Mouse (Mus musculus): ENCODE results near the gene Pakap. TPM values are rescaled to one million over a fixed set of nuclear protein-coding genes. Genes with fewer than 3 reads are reported as not detected.

The Pakap gene
- polyA plus RNA-seq, 1 experiment: not detected

DNA sequence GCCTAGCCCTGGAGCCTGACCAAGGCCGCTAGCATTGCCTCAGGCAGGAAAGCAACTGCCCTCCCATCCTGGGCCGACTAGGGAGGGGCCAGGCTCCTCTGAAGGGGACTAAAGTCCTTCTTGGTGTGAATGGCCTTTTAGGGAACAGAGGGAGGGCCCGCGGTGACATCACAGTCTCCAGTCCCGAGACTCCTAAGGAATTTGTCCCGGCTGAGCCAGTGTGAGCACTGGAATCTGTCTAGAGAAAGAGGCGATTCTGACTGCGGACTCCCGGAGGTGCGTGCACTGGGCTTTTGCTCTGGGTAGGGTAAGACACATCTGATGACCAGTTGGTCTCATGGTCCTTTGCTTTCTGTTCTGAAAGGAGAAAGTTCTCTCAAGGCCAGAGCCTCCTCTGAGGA lies 277.1 kb downstream of the Pakap start:
- Histone ChIP-seq H3K4me3 (replicated peaks) (no peak overlapping the region), H3K9me3 (ENCODE audit: control insufficient read depth, low read length) (no peaks in the 10 kb centered on the region), H3K27me3 (ENCODE audit: control insufficient read depth) (no peaks in the 10 kb centered on the region), H3K4me1 (ENCODE audit: control insufficient read depth) (no peaks in the 10 kb centered on the region), H3K36me3 (ENCODE audit: control insufficient read depth) (no peaks in the 10 kb centered on the region)
- TF ChIP-seq GATA1 (IDR thresholded peaks at IDR 0.05; ENCODE audit: low read length) (no peak), TAL1 (IDR thresholded peaks at IDR 0.05; ENCODE audit: low read length) (no peak)

- Histone ChIP-seq H3K9me3 (ENCODE audit: control insufficient read depth, low read length) (no peaks in the 10 kb centered on the region), H3K4me1 (ENCODE audit: control insufficient read depth) (no peaks in the 10 kb centered on the region), H3K27me3 (ENCODE audit: control insufficient read depth) (no peaks in the 10 kb centered on the region), H3K4me3 (replicated peaks) (no peak overlapping the region), H3K36me3 (ENCODE audit: control insufficient read depth) (no peaks in the 10 kb centered on the region)
- TF ChIP-seq GATA1 (IDR thresholded peaks at IDR 0.05; ENCODE audit: low read length) (no peak), TAL1 (IDR thresholded peaks at IDR 0.05; ENCODE audit: low read length) (no peak)
These were observed 277.7 kb downstream of the Pakap start for GRCm38 (mm10) chr4:57845541-57846210.

GRCm38 (mm10) chr4:57846381-57846990 lies 278.5 kb downstream of the Pakap start:
- no peaks in the 10 kb centered on the region for H3K4me1 ChIP-seq (ENCODE audit: control insufficient read depth)
- no peak overlapping the region for H3K4me3 ChIP-seq (replicated peaks)
- no peaks in the 10 kb centered on the region for H3K36me3 ChIP-seq (ENCODE audit: control insufficient read depth)
- no peaks in the 10 kb centered on the region for H3K27me3 ChIP-seq (ENCODE audit: control insufficient read depth)
- H3K9me3 ChIP-seq (ENCODE audit: control insufficient read depth, low read length): no peaks in the 10 kb centered on the region
- TF ChIP-seq TAL1 (IDR thresholded peaks at IDR 0.05; ENCODE audit: low read length) (no peak), GATA1 (IDR thresholded peaks at IDR 0.05; ENCODE audit: low read length) (no peak)

GRCm38 (mm10) chr4:57846991-57847422 lies 279.0 kb downstream of the Pakap start:
- Histone ChIP-seq H3K36me3 (ENCODE audit: control insufficient read depth) (no peaks in the 10 kb centered on the region), H3K4me3 (replicated peaks) (no peak overlapping the region)

DNA sequence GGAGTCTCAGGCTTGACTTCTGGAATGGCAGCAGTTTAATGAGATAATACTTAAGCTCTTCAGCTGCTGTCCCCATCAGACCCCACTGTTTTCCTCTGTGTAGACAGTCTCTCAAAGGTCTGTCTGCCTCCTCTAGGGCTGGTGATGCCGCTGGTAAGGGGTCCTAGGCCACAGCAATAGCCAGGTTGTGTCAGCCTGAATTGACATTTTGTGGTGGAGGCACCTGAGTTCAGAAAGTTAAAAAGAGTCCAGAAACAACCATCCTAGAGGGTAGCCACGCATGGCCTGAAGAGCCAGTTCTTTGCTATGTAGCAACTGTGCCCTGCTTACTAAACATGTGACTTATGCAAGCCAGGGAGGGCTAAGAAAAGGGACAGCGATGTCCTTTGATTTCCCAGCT lies 279.7 kb downstream of the Pakap start:
- Histone ChIP-seq H3K4me3 (replicated peaks) (no peak overlapping the region), H3K9me3 (ENCODE audit: control insufficient read depth, low read length) (no peaks in the 10 kb centered on the region), H3K27me3 (ENCODE audit: control insufficient read depth) (no peaks in the 10 kb centered on the region), H3K36me3 (ENCODE audit: control insufficient read depth) (no peaks in the 10 kb centered on the region), H3K4me1 (ENCODE audit: control insufficient read depth) (no peaks in the 10 kb centered on the region)
- TF ChIP-seq GATA1 (IDR thresholded peaks at IDR 0.05; ENCODE audit: low read length) (no peak), TAL1 (IDR thresholded peaks at IDR 0.05; ENCODE audit: low read length) (no peak)

More at GRCm38 (mm10) chr4:57846991-57847422, 279.0 kb downstream of the Pakap start:
- Histone ChIP-seq H3K9me3 (ENCODE audit: control insufficient read depth, low read length) (no peaks in the 10 kb centered on the region), H3K4me1 (ENCODE audit: control insufficient read depth) (no peaks in the 10 kb centered on the region), H3K27me3 (ENCODE audit: control insufficient read depth) (no peaks in the 10 kb centered on the region)
- TF ChIP-seq GATA1 (IDR thresholded peaks at IDR 0.05; ENCODE audit: low read length) (no peak), TAL1 (IDR thresholded peaks at IDR 0.05; ENCODE audit: low read length) (no peak)

GRCm38 (mm10) chr4:57849465-57849864 lies 281.5 kb downstream of the Pakap start:
- Histone ChIP-seq H3K4me1 (ENCODE audit: control insufficient read depth) (no peaks in the 10 kb centered on the region), H3K36me3 (ENCODE audit: control insufficient read depth) (no peaks in the 10 kb centered on the region), H3K9me3 (ENCODE audit: control insufficient read depth, low read length) (no peaks in the 10 kb centered on the region), H3K4me3 (replicated peaks) (no peak overlapping the region), H3K27me3 (ENCODE audit: control insufficient read depth) (no peaks in the 10 kb centered on the region)
- TF ChIP-seq TAL1 (IDR thresholded peaks at IDR 0.05; ENCODE audit: low read length) (no peak), GATA1 (IDR thresholded peaks at IDR 0.05; ENCODE audit: low read length) (no peak)

DNA sequence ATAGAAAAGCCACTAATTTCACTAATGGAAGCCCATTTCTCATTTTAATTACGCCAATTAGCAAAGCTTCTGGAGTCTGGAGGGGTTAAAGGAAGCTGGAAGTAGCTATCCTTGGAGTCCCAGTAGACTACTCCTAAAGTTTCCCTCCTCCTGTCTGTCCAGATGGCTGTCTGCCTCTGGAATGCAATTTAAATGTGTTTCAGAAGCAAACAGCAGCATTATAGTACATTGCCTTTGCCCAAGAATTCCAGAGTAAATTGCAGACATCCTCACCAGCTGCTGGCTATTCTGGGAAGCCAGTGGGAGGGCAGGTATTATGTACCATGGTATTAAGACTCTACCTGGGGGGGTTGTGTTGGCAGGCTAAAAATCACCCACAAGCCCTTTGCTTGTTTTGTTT lies 283.8 kb downstream of the Pakap start:
- H3K27me3 ChIP-seq (ENCODE audit: control insufficient read depth): no peaks in the 10 kb centered on the region

GRCm38 (mm10) chr4:57852461-57853040 lies 284.6 kb downstream of the Pakap start:
- H3K4me3 ChIP-seq (replicated peaks): no peak overlapping the region
- no peak for TF ChIP-seq GATA1 (IDR thresholded peaks at IDR 0.05; ENCODE audit: low read length)
- no peak for TF ChIP-seq TAL1 (IDR thresholded peaks at IDR 0.05; ENCODE audit: low read length)
- no peaks in the 10 kb centered on the region for H3K4me1 ChIP-seq (ENCODE audit: control insufficient read depth)
- no peaks in the 10 kb centered on the region for H3K27me3 ChIP-seq (ENCODE audit: control insufficient read depth)
- H3K9me3 ChIP-seq (ENCODE audit: control insufficient read depth, low read length): no peaks in the 10 kb centered on the region
- H3K36me3 ChIP-seq (ENCODE audit: control insufficient read depth): no peaks in the 10 kb centered on the region

More for the DNA sequence above, 283.8 kb downstream of the Pakap start:
- no peak for TF ChIP-seq GATA1 (IDR thresholded peaks at IDR 0.05; ENCODE audit: low read length)
- TF ChIP-seq TAL1 (IDR thresholded peaks at IDR 0.05; ENCODE audit: low read length): no peak
- Histone ChIP-seq H3K9me3 (ENCODE audit: control insufficient read depth, low read length) (no peaks in the 10 kb centered on the region), H3K4me3 (replicated peaks) (no peak overlapping the region), H3K4me1 (ENCODE audit: control insufficient read depth) (no peaks in the 10 kb centered on the region), H3K36me3 (ENCODE audit: control insufficient read depth) (no peaks in the 10 kb centered on the region)

DNA sequence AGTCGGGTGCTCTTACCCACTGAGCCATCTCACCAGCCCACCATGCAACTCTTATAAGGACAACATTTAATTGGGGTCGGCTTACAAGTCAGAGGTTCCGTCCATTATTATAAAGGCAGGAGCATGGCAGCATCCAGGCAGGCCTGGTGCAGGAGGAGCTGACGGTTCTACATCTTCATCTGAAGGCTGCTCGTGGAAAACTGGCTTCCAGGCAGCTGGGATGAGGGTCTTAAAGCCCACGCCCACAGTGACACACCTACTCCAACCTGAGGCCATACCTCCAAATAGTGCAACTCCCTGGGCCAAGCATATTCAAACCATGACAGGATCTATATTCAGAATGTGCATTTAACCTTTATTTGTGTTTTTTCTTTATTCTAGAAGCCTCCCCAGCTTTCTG lies 286.2 kb downstream of the Pakap start:
- Histone ChIP-seq H3K9me3 (ENCODE audit: control insufficient read depth, low read length) (no peaks in the 10 kb centered on the region), H3K4me3 (replicated peaks) (no peak overlapping the region), H3K4me1 (ENCODE audit: control insufficient read depth) (no peaks in the 10 kb centered on the region), H3K27me3 (ENCODE audit: control insufficient read depth) (no peaks in the 10 kb centered on the region), H3K36me3 (ENCODE audit: control insufficient read depth) (no peaks in the 10 kb centered on the region)
- TF ChIP-seq GATA1 (IDR thresholded peaks at IDR 0.05; ENCODE audit: low read length) (no peak), TAL1 (IDR thresholded peaks at IDR 0.05; ENCODE audit: low read length) (no peak)

All from erythroblast, embryonic 14.5 days (primary cell).